Mouse (Mus musculus) kidney, embryonic 14.5 days (tissue): ENCODE measurements around the gene Sde2. TPM values are rescaled to one million over a fixed set of nuclear protein-coding genes. Genes with fewer than 3 reads are reported as not detected.

Experiments used
- ATAC-seq: fragments of 200-750 bp; cut with Nextera tagmentation; 2 replicates; pipeline ENCODE4 v1.8.0; 2017; ENCODE audit warnings: moderate number of reproducible peaks, mild to moderate bottlenecking, moderate TSS enrichment, moderate library complexity; ENCODE audit not compliant: low FRiP score, low TSS enrichment
- H3K27ac ChIP-seq: fragments of 300-500 bp; sonication (generic); 2 replicates; pipeline ENCODE4 v1.5.1; 2014; ENCODE audit warnings: low read depth, mild to moderate bottlenecking, low read length, moderate library complexity, mixed read lengths
- H3K27me3 ChIP-seq: fragments of 300-500 bp; sonication (generic); 2 replicates; pipeline ENCODE4 v1.6.1; 2014; ENCODE audit warnings: mild to moderate bottlenecking, low read length; ENCODE audit not compliant: control insufficient read depth, insufficient read depth
- H3K36me3 ChIP-seq: fragments of 300-500 bp; sonication (generic); 2 replicates; pipeline ENCODE4 v1.6.1; 2014; ENCODE audit warnings: low read length, mixed read lengths; ENCODE audit not compliant: control insufficient read depth, insufficient read depth
- H3K4me1 ChIP-seq: fragments of 300-500 bp; sonication (generic); 2 replicates; pipeline ENCODE4 v1.6.1; 2014; ENCODE audit warnings: low read length, mixed read lengths; ENCODE audit not compliant: control insufficient read depth, insufficient read depth
- H3K4me2 ChIP-seq: fragments of 300-500 bp; sonication (generic); replicated peaks from 2 replicates; pipeline ENCODE4 v1.6.1; 2014; ENCODE audit warnings: low read depth, mild to moderate bottlenecking, low read length
- H3K4me3 ChIP-seq: fragments of 300-500 bp; sonication (generic); 2 replicates; pipeline ENCODE4 v1.5.1; 2014; ENCODE audit warnings: mild to moderate bottlenecking, low read length
- H3K9ac ChIP-seq: fragments of 300-500 bp; sonication (generic); 2 replicates; pipeline ENCODE4 v1.6.1; 2014; ENCODE audit warnings: low read depth, mild to moderate bottlenecking, low read length, moderate library complexity
- H3K9me3 ChIP-seq: fragments of 300-500 bp; sonication (generic); 2 replicates; pipeline ENCODE4 v1.6.1; 2016; ENCODE audit warnings: low read length; ENCODE audit not compliant: control insufficient read depth
- WGBS: fragments of 180-500 bp; shearing (Covaris S2); extraction: QIAGEN DNeasy Blood & Tissue Kit; methylation state at CpG from one replicate; pipeline ENCODE4 v1.1.7; 2014; 5-methylcytosine and 5-hydroxymethylcytosine counted together
- polyA plus RNA-seq: library from polyadenylated mRNA; unstranded; fragments of >200 nt; fragmentation: Nextera tagmentation; extraction: Ambion mirVana; gene quantifications from 2 replicates; pipeline ENCODE4 v1.2.1, GENCODE M21; 2014

The Sde2 gene
- polyA plus RNA-seq, 1 experiment from 2014 or later = 39.6 TPM

GRCm38 (mm10) chr1:180905307-180905706, 54.4 kb downstream of the Sde2 start:
- ATAC-seq = no peak
- no peak overlapping the region for H3K27ac ChIP-seq
- H3K4me3 ChIP-seq = peak overlapping the region; percentile 96
- H3K9me3 ChIP-seq = no peaks in the 10 kb centered on the region
- H3K9ac ChIP-seq = peak overlapping the region; percentile 92
- peak overlapping the region; percentile 81 for H3K4me2 ChIP-seq
- H3K4me1 ChIP-seq = peaks cover 8% of the 10 kb centered on the region; the same call in 1 of the 2 replicates
- 74% methylated on average over 6 of the region's 6 CpGs for WGBS
- no peaks in the 10 kb centered on the region for H3K27me3 ChIP-seq
- H3K36me3 ChIP-seq = peaks cover 27% of the 10 kb centered on the region

- H3K27me3 ChIP-seq = no peaks in the 10 kb centered on the region
- H3K36me3 ChIP-seq = peaks cover 27% of the 10 kb centered on the region
- H3K4me2 ChIP-seq = no peak overlapping the region
- H3K27ac ChIP-seq = no peak overlapping the region
- no peak for ATAC-seq
- WGBS = 95% methylated on average over 17 of the region's 17 CpGs
- no peaks in the 10 kb centered on the region for H3K9me3 ChIP-seq
- no peak overlapping the region for H3K9ac ChIP-seq
- H3K4me1 ChIP-seq = peaks cover 8% of the 10 kb centered on the region; the same call in 1 of the 2 replicates
- no peak overlapping the region for H3K4me3 ChIP-seq
Measured at GRCm38 (mm10) chr1:180905876-180906275, 54.9 kb downstream of the Sde2 start.

GRCm38 (mm10) chr1:180906461-180907147, 55.7 kb downstream of the Sde2 start:
- H3K9me3 ChIP-seq = no peaks in the 10 kb centered on the region
- H3K4me3 ChIP-seq = no peak overlapping the region
- H3K4me2 ChIP-seq = no peak overlapping the region
- H3K27ac ChIP-seq = no peak overlapping the region
- ATAC-seq = no peak
- peaks cover 8% of the 10 kb centered on the region; the same call in 1 of the 2 replicates for H3K4me1 ChIP-seq
- 93% methylated on average over 24 of the region's 24 CpGs for WGBS
- H3K27me3 ChIP-seq = no peaks in the 10 kb centered on the region
- H3K9ac ChIP-seq = no peak overlapping the region
- peaks cover 27% of the 10 kb centered on the region for H3K36me3 ChIP-seq

GRCm38 (mm10) chr1:180911138-180911537, 60.2 kb downstream of the Sde2 start:
- Histone ChIP-seq H3K4me3 (no peak overlapping the region), H3K4me2 (no peak overlapping the region), H3K36me3 (peaks cover 23% of the 10 kb centered on the region), H3K9me3 (no peaks in the 10 kb centered on the region), H3K27me3 (no peaks in the 10 kb centered on the region), H3K4me1 (no peaks in the 10 kb centered on the region), H3K27ac (no peak overlapping the region), H3K9ac (no peak overlapping the region)
- no peak for ATAC-seq
- 47% methylated on average over 8 of the region's 8 CpGs for WGBS

- ATAC-seq = no peak
- Histone ChIP-seq H3K36me3 (peaks cover 16% of the 10 kb centered on the region), H3K4me1 (no peaks in the 10 kb centered on the region), H3K4me2 (no peak overlapping the region), H3K4me3 (no peak overlapping the region), H3K27me3 (no peaks in the 10 kb centered on the region), H3K9ac (no peak overlapping the region), H3K9me3 (no peaks in the 10 kb centered on the region), H3K27ac (no peak overlapping the region)
- WGBS = 44% methylated on average over 20 of the region's 20 CpGs
Measured at GRCm38 (mm10) chr1:180911653-180912287, 60.8 kb downstream of the Sde2 start.

- no peak for ATAC-seq
- Histone ChIP-seq H3K4me1 (no peaks in the 10 kb centered on the region), H3K9me3 (no peaks in the 10 kb centered on the region), H3K36me3 (peaks cover 7% of the 10 kb centered on the region), H3K27ac (no peak overlapping the region), H3K27me3 (no peaks in the 10 kb centered on the region), H3K9ac (no peak overlapping the region), H3K4me3 (no peak overlapping the region), H3K4me2 (no peak overlapping the region)
- WGBS = 91% methylated on average over 5 of the region's 5 CpGs
Measured at GRCm38 (mm10) chr1:180912792-180913191, 61.9 kb downstream of the Sde2 start.

- H3K4me1 ChIP-seq = no peaks in the 10 kb centered on the region
- no peaks in the 10 kb centered on the region for H3K27me3 ChIP-seq
- no peak overlapping the region for H3K4me3 ChIP-seq
- H3K9ac ChIP-seq = no peak overlapping the region
- no peak for ATAC-seq
- H3K27ac ChIP-seq = no peak overlapping the region
- no peaks in the 10 kb centered on the region for H3K36me3 ChIP-seq
- H3K9me3 ChIP-seq = no peaks in the 10 kb centered on the region
- 64% methylated on average over 4 of the region's 4 CpGs for WGBS
- H3K4me2 ChIP-seq = no peak overlapping the region
Measured at GRCm38 (mm10) chr1:180913797-180914196, 62.9 kb downstream of the Sde2 start.

GRCm38 (mm10) chr1:180916425-180916824, 65.5 kb downstream of the Sde2 start:
- Histone ChIP-seq H3K27me3 (no peaks in the 10 kb centered on the region), H3K4me3 (no peak overlapping the region), H3K9me3 (no peaks in the 10 kb centered on the region), H3K4me1 (no peaks in the 10 kb centered on the region), H3K9ac (no peak overlapping the region), H3K27ac (no peak overlapping the region), H3K4me2 (no peak overlapping the region), H3K36me3 (no peaks in the 10 kb centered on the region)
- ATAC-seq = no peak
- WGBS = 90% methylated on average over 11 of the region's 11 CpGs

GRCm38 (mm10) chr1:180917053-180917452, 66.1 kb downstream of the Sde2 start:
- Histone ChIP-seq H3K36me3 (no peaks in the 10 kb centered on the region), H3K4me1 (no peaks in the 10 kb centered on the region), H3K9ac (no peak overlapping the region), H3K27me3 (no peaks in the 10 kb centered on the region), H3K4me3 (no peak overlapping the region), H3K9me3 (no peaks in the 10 kb centered on the region), H3K27ac (no peak overlapping the region), H3K4me2 (no peak overlapping the region)
- ATAC-seq = no peak
- WGBS = 65% methylated on average over 1 of the region's 1 CpGs
